Mouse (Mus musculus): Measurements from ENCODE around the gene Nrxn2. TPM values are rescaled to one million over a fixed set of nuclear protein-coding genes. Genes with fewer than 3 reads are reported as not detected.

Gene Nrxn2
- polyA plus RNA-seq, 1 experiment: 2.9 TPM

DNA sequence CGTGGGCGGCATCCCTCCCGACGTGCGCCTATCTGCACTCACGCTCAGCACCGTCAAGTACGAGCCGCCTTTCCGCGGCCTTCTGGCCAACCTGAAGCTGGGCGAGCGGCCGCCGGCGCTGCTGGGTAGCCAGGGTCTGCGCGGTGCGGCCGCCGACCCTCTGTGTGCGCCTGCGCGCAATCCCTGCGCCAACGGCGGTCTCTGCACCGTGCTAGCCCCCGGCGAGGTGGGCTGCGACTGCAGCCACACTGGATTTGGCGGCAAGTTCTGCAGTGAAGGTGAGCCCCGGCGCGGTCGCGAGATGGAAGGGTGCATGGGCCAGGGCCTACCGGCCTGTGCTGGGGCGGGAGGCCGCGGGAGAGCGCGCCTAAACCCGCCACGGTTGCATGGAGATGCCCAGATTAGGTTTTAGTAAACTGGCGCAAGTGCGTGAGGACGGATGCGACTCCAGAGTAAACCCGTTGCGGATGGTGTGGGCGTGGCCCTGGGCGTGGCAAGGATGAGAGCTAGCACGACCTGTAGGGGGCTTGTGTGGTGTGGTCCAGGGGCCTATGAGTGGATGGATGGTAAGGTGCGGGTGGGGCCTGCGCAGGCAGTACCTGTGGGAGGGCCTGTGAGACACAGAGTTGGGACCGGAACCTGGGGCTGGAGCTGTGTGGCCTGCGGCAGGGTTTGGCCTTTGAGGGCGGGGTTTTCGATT is 10.1 kb downstream of the Nrxn2 start:
- Histone ChIP-seq H3K4me1 (ENCODE audit: control insufficient read depth, insufficient read depth, insufficient read length, low read length) (peaks cover 19% of the 10 kb centered on the region), H3K4me3 (ENCODE audit: low read depth, low read length) (peak overlapping the region; percentile 17; the same call in 1 of the 2 replicates), H3K27me3 (ENCODE audit: control insufficient read depth, insufficient read depth, low read length) (peaks cover 25% of the 10 kb centered on the region), H3K36me3 (ENCODE audit: control insufficient read depth, insufficient read depth, low read length) (no peaks in the 10 kb centered on the region), H3K27ac (ENCODE audit: insufficient read depth, low read depth, low read length) (no peak overlapping the region)
- TF ChIP-seq POLR2A (IDR thresholded peaks at IDR 0.05; ENCODE audit: low read depth, low read length) (no peak), CTCF (IDR thresholded peaks at IDR 0.05; ENCODE audit: extremely low read depth, insufficient read length, insufficient replicate concordance, low read depth, low read length) (no peak)
- WGBS: 2% methylated on average over 60 of the region's 60 CpGs

GRCm38 (mm10) chr19:6443016-6443415 is 24.5 kb downstream of the Nrxn2 start:
- TF ChIP-seq POLR2A (IDR thresholded peaks at IDR 0.05; ENCODE audit: low read depth, low read length) (no peak), CTCF (IDR thresholded peaks at IDR 0.05; ENCODE audit: extremely low read depth, insufficient read length, insufficient replicate concordance, low read depth, low read length) (no peak)
- H3K4me3 ChIP-seq (ENCODE audit: low read depth, low read length): no peak overlapping the region
- 76% methylated on average over 10 of the region's 10 CpGs for WGBS

GRCm38 (mm10) chr19:6445761-6446423 is 27.4 kb downstream of the Nrxn2 start:
- no peak overlapping the region for H3K27ac ChIP-seq (ENCODE audit: insufficient read depth, low read depth, low read length)
- 70% methylated on average over 10 of the region's 10 CpGs for WGBS
- no peaks in the 10 kb centered on the region for H3K36me3 ChIP-seq (ENCODE audit: control insufficient read depth, insufficient read depth, low read length)
- no peak for TF ChIP-seq CTCF (IDR thresholded peaks at IDR 0.05; ENCODE audit: extremely low read depth, insufficient read length, insufficient replicate concordance, low read depth, low read length)
- TF ChIP-seq POLR2A (IDR thresholded peaks at IDR 0.05; ENCODE audit: low read depth, low read length): no peak
- peaks cover 1% of the 10 kb centered on the region; the same call in 1 of the 2 replicates for H3K4me1 ChIP-seq (ENCODE audit: control insufficient read depth, insufficient read depth, insufficient read length, low read length)
- H3K27me3 ChIP-seq (ENCODE audit: control insufficient read depth, insufficient read depth, low read length): 0 out of 2 replicates have a peak, but pooled peaks cover 3% of the 10 kb centered on the region
- no peak overlapping the region for H3K4me3 ChIP-seq (ENCODE audit: low read depth, low read length)

More at GRCm38 (mm10) chr19:6443016-6443415, 24.5 kb downstream of the Nrxn2 start:
- 0 out of 2 replicates have a peak, but pooled peaks cover 3% of the 10 kb centered on the region for H3K27me3 ChIP-seq (ENCODE audit: control insufficient read depth, insufficient read depth, low read length)
- H3K27ac ChIP-seq (ENCODE audit: insufficient read depth, low read depth, low read length): no peak overlapping the region
- peaks cover 1% of the 10 kb centered on the region; the same call in 1 of the 2 replicates for H3K4me1 ChIP-seq (ENCODE audit: control insufficient read depth, insufficient read depth, insufficient read length, low read length)
- H3K36me3 ChIP-seq (ENCODE audit: control insufficient read depth, insufficient read depth, low read length): no peaks in the 10 kb centered on the region

- no peaks in the 10 kb centered on the region for H3K36me3 ChIP-seq (ENCODE audit: control insufficient read depth, insufficient read depth, low read length)
- no peak overlapping the region for H3K27ac ChIP-seq (ENCODE audit: insufficient read depth, low read depth, low read length)
- H3K27me3 ChIP-seq (ENCODE audit: control insufficient read depth, insufficient read depth, low read length): 0 out of 2 replicates have a peak, but pooled peaks cover 3% of the 10 kb centered on the region
- 71% methylated on average over 7 of the region's 7 CpGs for WGBS
- H3K4me3 ChIP-seq (ENCODE audit: low read depth, low read length): no peak overlapping the region
- TF ChIP-seq CTCF (IDR thresholded peaks at IDR 0.05; ENCODE audit: extremely low read depth, insufficient read length, insufficient replicate concordance, low read depth, low read length): no peak
- TF ChIP-seq POLR2A (IDR thresholded peaks at IDR 0.05; ENCODE audit: low read depth, low read length): no peak
- H3K4me1 ChIP-seq (ENCODE audit: control insufficient read depth, insufficient read depth, insufficient read length, low read length): peaks cover 1% of the 10 kb centered on the region; the same call in 1 of the 2 replicates
Observed at GRCm38 (mm10) chr19:6446736-6447437, 28.4 kb downstream of the Nrxn2 start.

DNA sequence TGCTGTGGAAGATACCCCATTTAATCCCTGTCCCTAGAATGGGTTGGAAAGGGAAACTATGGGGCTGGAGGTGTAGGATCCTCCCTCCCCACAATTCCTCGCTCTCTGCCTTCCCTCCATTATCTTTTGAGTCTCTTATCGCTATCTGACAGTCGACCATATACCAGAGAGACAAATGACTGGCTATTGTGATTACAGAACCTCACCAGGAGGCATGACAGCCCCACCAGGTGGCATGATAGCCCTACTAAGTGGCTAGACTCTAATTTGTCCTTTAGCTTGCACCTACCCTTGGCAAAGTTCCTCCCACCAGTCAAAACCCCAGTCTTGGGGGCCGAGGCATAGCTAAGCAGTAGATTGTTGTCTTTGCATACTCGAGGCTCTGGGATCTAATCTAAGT is 30.2 kb downstream of the Nrxn2 start:
- no peak for TF ChIP-seq CTCF (IDR thresholded peaks at IDR 0.05; ENCODE audit: extremely low read depth, insufficient read length, insufficient replicate concordance, low read depth, low read length)
- no peak for TF ChIP-seq POLR2A (IDR thresholded peaks at IDR 0.05; ENCODE audit: low read depth, low read length)
- no peak overlapping the region for H3K27ac ChIP-seq (ENCODE audit: insufficient read depth, low read depth, low read length)
- H3K4me1 ChIP-seq (ENCODE audit: control insufficient read depth, insufficient read depth, insufficient read length, low read length): peaks cover 1% of the 10 kb centered on the region; the same call in 1 of the 2 replicates
- no peaks in the 10 kb centered on the region for H3K36me3 ChIP-seq (ENCODE audit: control insufficient read depth, insufficient read depth, low read length)
- no peak overlapping the region for H3K4me3 ChIP-seq (ENCODE audit: low read depth, low read length)
- 34% methylated on average over 5 of the region's 5 CpGs for WGBS
- H3K27me3 ChIP-seq (ENCODE audit: control insufficient read depth, insufficient read depth, low read length): 0 out of 2 replicates have a peak, but pooled peaks cover 3% of the 10 kb centered on the region

DNA sequence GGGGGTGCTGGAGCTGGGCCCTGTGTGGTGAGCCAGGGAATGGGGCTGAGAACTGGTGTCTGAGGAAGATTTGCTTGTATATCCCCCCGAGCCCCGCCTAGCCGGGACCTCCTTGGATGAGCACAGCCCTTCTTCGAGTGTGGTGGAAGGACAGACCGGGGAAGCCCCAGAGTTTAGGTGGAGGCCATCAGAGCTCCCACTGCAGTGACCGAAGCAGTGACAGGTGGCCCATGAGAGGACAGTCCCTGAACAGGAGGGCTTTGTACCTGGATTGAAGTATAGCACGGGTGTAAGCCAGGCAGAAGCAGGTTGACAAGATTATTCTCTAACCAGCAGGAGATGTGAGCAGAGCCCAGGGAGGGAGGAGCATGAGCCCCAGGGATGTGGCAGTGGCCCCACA is 31.3 kb downstream of the Nrxn2 start:
- WGBS: 72% methylated on average over 7 of the region's 7 CpGs
- H3K36me3 ChIP-seq (ENCODE audit: control insufficient read depth, insufficient read depth, low read length): no peaks in the 10 kb centered on the region

More for the DNA sequence above, 31.3 kb downstream of the Nrxn2 start:
- Histone ChIP-seq H3K27me3 (ENCODE audit: control insufficient read depth, insufficient read depth, low read length) (0 out of 2 replicates have a peak, but pooled peaks cover 3% of the 10 kb centered on the region), H3K27ac (ENCODE audit: insufficient read depth, low read depth, low read length) (no peak overlapping the region), H3K4me1 (ENCODE audit: control insufficient read depth, insufficient read depth, insufficient read length, low read length) (peaks cover 1% of the 10 kb centered on the region; the same call in 1 of the 2 replicates), H3K4me3 (ENCODE audit: low read depth, low read length) (no peak overlapping the region)
- no peak for TF ChIP-seq POLR2A (IDR thresholded peaks at IDR 0.05; ENCODE audit: low read depth, low read length)
- TF ChIP-seq CTCF (IDR thresholded peaks at IDR 0.05; ENCODE audit: extremely low read depth, insufficient read length, insufficient replicate concordance, low read depth, low read length): no peak

Measured in small intestine, adult 2 months (tissue).